Comparison of ENCODE assay signal across 9 mouse cellular contexts in the genomic region with DNA sequence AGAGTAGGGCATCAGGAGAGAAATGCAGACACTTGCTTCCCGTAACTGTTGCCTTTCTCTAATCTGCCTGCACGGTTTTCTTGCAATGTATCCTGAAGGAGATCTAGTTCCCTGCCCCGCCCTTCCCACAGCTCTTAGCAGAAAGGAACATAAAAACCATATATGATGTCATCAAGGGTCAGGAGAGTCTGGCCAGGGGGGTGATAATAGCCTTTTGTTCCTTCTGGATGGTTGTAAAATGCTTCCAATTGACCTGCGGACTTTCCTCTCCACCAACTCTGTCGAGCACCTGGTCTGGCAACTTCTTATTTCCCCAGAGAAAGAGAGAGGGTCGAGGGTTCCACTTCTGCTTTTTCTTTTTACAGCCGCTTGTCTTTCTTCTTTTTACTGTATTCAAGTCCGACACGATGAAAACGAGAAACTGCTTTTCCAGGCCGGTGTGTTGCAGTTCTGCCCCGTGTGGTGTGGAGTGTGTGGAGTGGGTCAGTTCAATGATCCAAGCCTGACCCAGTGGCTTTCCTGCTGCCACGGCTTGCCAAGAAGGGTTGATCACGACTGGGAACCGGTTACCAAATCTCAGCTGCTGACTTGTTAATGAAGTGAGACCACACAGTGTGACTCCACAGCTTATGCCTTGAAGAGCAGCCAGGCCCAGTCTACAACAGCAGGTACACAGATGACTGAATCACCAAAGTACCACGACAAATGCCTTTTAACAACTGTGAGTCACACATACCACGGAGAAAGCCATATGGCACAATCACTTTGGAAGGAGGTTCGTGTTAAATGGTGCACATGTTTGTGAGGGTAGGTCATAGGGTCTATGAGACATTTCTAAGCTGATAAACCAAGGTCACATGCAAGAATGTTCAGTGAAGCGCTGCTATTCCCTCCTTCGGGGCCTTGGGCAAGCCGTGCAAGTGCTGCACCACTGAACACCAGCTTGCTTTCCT. TPM values are rescaled to one million over a fixed set of nuclear protein-coding genes. Genes with fewer than 3 reads are reported as not detected.
DNase-seq lines count a peak whose midpoint lies in the region; ATAC-seq lines count a peak whose summit lies in the region.
"Had no signal": no experiment of that assay in that cellular context is flagged by ENCODE, and none has a peak within 500 bp of the region (broad histone marks: within the 10 kb centered on the region; RNA-seq: fewer than 3 reads in every experiment).

No protein-coding gene starts in this region.

- no peaks in the 10 kb centered on the region for H3K9me3 ChIP-seq in forebrain, embryonic 13.5 days (replicated peaks)
- H3K9me3 ChIP-seq in forebrain, embryonic 12.5 days = no peaks in the 10 kb centered on the region

- H3K9ac ChIP-seq in forebrain, embryonic 13.5 days = no peak overlapping the region
- no peak overlapping the region for H3K9ac ChIP-seq in forebrain, embryonic 12.5 days

- no peaks in the 10 kb centered on the region for H3K4me1 ChIP-seq in forebrain, embryonic 13.5 days
- H3K4me1 ChIP-seq in forebrain, embryonic 12.5 days = peaks cover 4% of the 10 kb centered on the region; the same call in 1 of the 2 replicates

- H3K36me3 ChIP-seq in forebrain, embryonic 13.5 days (ENCODE audit: poor library complexity, severe bottlenecking) = no peaks in the 10 kb centered on the region
- no peaks in the 10 kb centered on the region for H3K36me3 ChIP-seq in forebrain, embryonic 12.5 days (replicated peaks)

- H3K27me3 ChIP-seq in forebrain, embryonic 13.5 days = no peaks in the 10 kb centered on the region
- 0 out of 2 replicates have a peak, but pooled peaks cover 3% of the 10 kb centered on the region for H3K27me3 ChIP-seq in forebrain, embryonic 12.5 days

- no peak overlapping the region for H3K27ac ChIP-seq in forebrain, embryonic 13.5 days
- H3K27ac ChIP-seq in forebrain, embryonic 12.5 days = no peak overlapping the region

- H3K4me2 ChIP-seq in forebrain, embryonic 13.5 days = no peak overlapping the region
- H3K4me2 ChIP-seq in forebrain, embryonic 12.5 days = no peak overlapping the region

- 58% methylated on average over 21 of the region's 21 CpGs for WGBS in forebrain, embryonic 13.5 days
- 64% methylated on average over 21 of the region's 21 CpGs for WGBS in forebrain, embryonic 12.5 days

- no peak overlapping the region for H3K4me3 ChIP-seq in forebrain, embryonic 13.5 days
- no peak overlapping the region for H3K4me3 ChIP-seq in forebrain, embryonic 12.5 days (replicated peaks)

- ATAC-seq in forebrain, embryonic 13.5 days = peak; percentile 78
- no peak for ATAC-seq in forebrain, embryonic 12.5 days (ENCODE audit: low FRiP score)
- ATAC-seq in megakaryocyte-erythroid progenitor cell, adult 5-6 weeks (replicated peaks; ENCODE audit: low FRiP score, low TSS enrichment, poor library complexity, severe bottlenecking) = no peak

- DNase-seq in spleen, adult 18-20 months = peak; percentile 51 to 56
- DNase-seq in spleen, adult 12 weeks (ENCODE audit: low spot score) = no peak
- peak; percentile 29 for DNase-seq in kidney, postnatal 14 days
- no peak for DNase-seq in testis, postnatal 10 days (ENCODE audit: low spot score)
- DNase-seq in urinary bladder, postnatal 4 days (ENCODE audit: low spot score in 2 of 2) = no peak

RNA-seq across cellular contexts. Expression of gene Blnk, which starts 1.4 kb away (rescaled TPM):
- polyA plus RNA-seq in forebrain, embryonic 13.5 days (2015; fragmentation: Nextera tagmentation; extraction: Ambion mirVana) = 0.22 and 0.26 TPM in 2 replicates
- polyA plus RNA-seq in forebrain, embryonic 12.5 days (2016; fragmentation: Nextera tagmentation; extraction: Ambion mirVana) = 1.2 TPM in 2 replicates
- 0.89 and 26.4 TPM in 2 replicates for total RNA-seq in megakaryocyte-erythroid progenitor cell, adult 5-6 weeks (2014; fragmentation: Nextera tagmentation)
- total RNA-seq in megakaryocyte-erythroid progenitor cell, adult 5-6 weeks (2017) = 0.65 and 0.75 TPM in 2 replicates

RNA-seq across cellular contexts. Expression of gene Dntt, which starts 33.4 kb away (rescaled TPM):
- polyA plus RNA-seq in forebrain, embryonic 13.5 days (2015; fragmentation: Nextera tagmentation; extraction: Ambion mirVana) = 0.10 TPM in 1 of 2 replicates, not detected in the other
- not detected in 2 replicates for polyA plus RNA-seq in forebrain, embryonic 12.5 days (2016; fragmentation: Nextera tagmentation; extraction: Ambion mirVana)
- 3.4 and 40.7 TPM in 2 replicates for total RNA-seq in megakaryocyte-erythroid progenitor cell, adult 5-6 weeks (2014; fragmentation: Nextera tagmentation)
- total RNA-seq in megakaryocyte-erythroid progenitor cell, adult 5-6 weeks (2017) = 10.3 and 10.6 TPM in 2 replicates
- total RNA-seq: ES-E14 had no signal

Comparison
In these comparisons a context has a peak if more than half of its experiments do, and no peak if none do; other contexts are left out.
1. DNase-seq: peak in spleen, adult 18-20 months (2 of 2) and kidney, postnatal 14 days (single experiment); none in spleen, adult 12 weeks (single experiment), testis, postnatal 10 days (single experiment) and urinary bladder, postnatal 4 days (0 of 2).